Mouse (Mus musculus): ENCODE results near the gene Nwd2.

DNA sequence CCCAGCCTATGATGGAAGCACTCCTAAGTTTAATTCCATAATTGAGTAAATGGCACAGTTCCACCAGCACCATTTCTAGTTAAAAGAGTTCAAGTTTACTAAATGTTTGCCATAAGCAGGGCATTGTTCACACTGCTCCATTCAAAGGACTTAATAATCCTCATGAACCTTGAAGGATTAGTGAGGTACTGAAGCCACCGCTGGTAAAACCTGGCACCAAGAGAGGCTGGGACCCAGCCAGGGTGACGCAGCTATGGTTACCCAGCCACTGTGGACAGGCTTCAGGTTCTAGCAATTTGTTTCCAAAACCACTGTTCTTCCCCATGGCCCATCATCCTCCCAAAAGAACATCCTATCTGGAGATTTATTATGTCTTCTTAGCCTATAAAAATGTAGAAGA, 124.1 kb downstream of the Nwd2 start:
- no peak for TF ChIP-seq CTCF (IDR thresholded peaks at IDR 0.05; ENCODE audit: low read depth)
- TF ChIP-seq EP300 (IDR thresholded peaks at IDR 0.05; ENCODE audit: low read depth), result no peak

Data from heart, postnatal 0 days (tissue).